Mouse (Mus musculus): ENCODE measurements around the gene Qrfp.

GRCm38 (mm10) chr2:31761585-31761984, 48.8 kb downstream of the Qrfp start:
- no peak for TF ChIP-seq CTCF (conservative IDR thresholded peaks at IDR 0.05; ENCODE audit: low read length)
- TF ChIP-seq POU5F1 (IDR thresholded peaks at IDR 0.05; ENCODE audit: borderline replicate concordance, low read length), result no peak
- no peak for TF ChIP-seq NANOG (IDR thresholded peaks at IDR 0.05; ENCODE audit: borderline replicate concordance, low read length)

Measured in E14TG2a.4 (cell line).